Mouse (Mus musculus) forebrain, embryonic 16.5 days (tissue): Measurements from ENCODE around the gene Slc32a1. TPM values are rescaled to one million over a fixed set of nuclear protein-coding genes. Genes with fewer than 3 reads are reported as not detected.
A peak's percentile ranks its signal among the peaks of the same experiment; 100 is the strongest.

ENCODE experiments used
- microRNA counts: library from miRNA; unstranded; fragments of <30 nt; microRNA quantifications from one replicate; lab custom pipeline; 2016
- microRNA-seq: library from miRNA; unstranded; fragments of <30 nt; microRNA quantifications from one replicate; pipeline ENCODE4, GENCODE M21; 2017
- polyA plus RNA-seq: library from polyadenylated mRNA; unstranded; fragments of >200 nt; fragmentation: Nextera tagmentation; extraction: Ambion mirVana; gene quantifications from 2 replicates; pipeline ENCODE4 v1.2.1, GENCODE M21; 2015

The Slc32a1 gene
- polyA plus RNA-seq, 1 experiment from 2014 or later: 7.7 TPM

MicroRNAs encoded within 50 kb of the gene (microRNA counts, 519-probe panel; counts per million panel counts)
- microRNA mmu-miR-3474 (lab: Ali Mortazavi, UCI): 1,617 counts per million, percentile 15 among the panel's probes with 10 or more counts

Small RNAs within 50 kb of the gene (microRNA-seq; reads per million reads assigned to microRNA genes)
- gene Mir3474: 2.5 reads per million, percentile 7 among the genes with 10 or more reads in this experiment

Other genes starting within 250 kb of the Slc32a1 start
- gene Snhg11, start 235.1 kb upstream of the Slc32a1 start, polyA plus RNA-seq: 49.7 and 217 TPM in 2 replicates
- 24.7 and 26.9 TPM in 2 replicates for gene Ralgapb, start 200.9 kb upstream of the Slc32a1 start, polyA plus RNA-seq
- not detected in 2 replicates for gene Adig, start 108.2 kb upstream of the Slc32a1 start, polyA plus RNA-seq
- gene Arhgap40, start 98.0 kb upstream of the Slc32a1 start, polyA plus RNA-seq: 0.94 TPM in 1 of 2 replicates, not detected in the other
- 11.3 and 12.3 TPM in 2 replicates for gene Actr5, start 14.1 kb downstream of the Slc32a1 start, polyA plus RNA-seq
- 30.3 and 33.3 TPM in 2 replicates for gene Ppp1r16b, start 54.6 kb downstream of the Slc32a1 start, polyA plus RNA-seq
- gene Fam83d, start 157.3 kb downstream of the Slc32a1 start, polyA plus RNA-seq: 18.5 and 20.6 TPM in 2 replicates
- 16.5 and 17.7 TPM in 2 replicates for gene Dhx35, start 184.0 kb downstream of the Slc32a1 start, polyA plus RNA-seq